Mouse (Mus musculus): ENCODE measurements around the gene Fmo4. TPM values are rescaled to one million over a fixed set of nuclear protein-coding genes. Genes with fewer than 3 reads are reported as not detected.

Gene Fmo4
- not detected in 2 replicates for polyA plus RNA-seq (2011; ENCODE audit: insufficient read depth, insufficient read length, low replicate concordance, missing spikeins)

- Histone ChIP-seq H3K4me1 (ENCODE audit: control insufficient read depth, insufficient read depth, low read length) (no peaks in the 10 kb centered on the region), H3K4me3 (replicated peaks; ENCODE audit: control insufficient read depth, low read depth, low read length) (no peak within 1 kb of the TSS), H3K27ac (ENCODE audit: control insufficient read depth, insufficient read depth, low read depth, low read length, poor library complexity) (no peak within 1 kb of the TSS)
- WGBS, result 50% methylated on average over 8 of the region's 8 CpGs
- TF ChIP-seq CTCF (IDR thresholded peaks at IDR 0.05; ENCODE audit: control insufficient read depth, insufficient read depth, low read length) (no peak), POLR2A (IDR thresholded peaks at IDR 0.05; ENCODE audit: borderline replicate concordance, control insufficient read depth, low read depth, low read length) (no peak)
Measured at GRCm38 (mm10) chr1:162813836-162814156, at the start of gene Fmo4. Gene Fmo4 (minus strand): TSS chr1:162813972.

DNA sequence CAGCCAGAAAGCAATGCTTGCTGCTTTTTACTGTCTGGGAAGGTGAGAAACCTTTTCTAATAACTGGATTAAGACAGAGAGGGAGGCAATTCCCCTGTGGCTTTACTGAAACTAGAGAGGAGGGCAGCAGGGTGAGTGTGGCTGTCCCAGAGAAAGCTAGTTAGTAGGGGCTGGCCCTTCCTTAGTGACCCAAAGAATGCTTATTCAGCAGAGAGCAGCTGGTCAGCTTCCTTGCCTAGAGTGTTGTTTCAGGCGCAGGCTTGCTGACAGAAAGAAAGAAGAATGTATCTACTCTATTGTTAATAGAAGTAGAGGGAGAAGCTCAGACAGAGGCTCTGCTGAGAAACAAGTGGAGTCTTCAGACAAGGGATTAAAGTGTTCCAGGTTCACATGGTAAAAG, 48.6 kb upstream of the Fmo4 start:
- TF ChIP-seq CTCF (IDR thresholded peaks at IDR 0.05; ENCODE audit: control insufficient read depth, insufficient read depth, low read length) (no peak), POLR2A (IDR thresholded peaks at IDR 0.05; ENCODE audit: borderline replicate concordance, control insufficient read depth, low read depth, low read length) (no peak)
- no peaks in the 10 kb centered on the region for H3K4me1 ChIP-seq (ENCODE audit: control insufficient read depth, insufficient read depth, low read length)
- 72% methylated on average over 1 of the region's 1 CpGs for WGBS
- no peak overlapping the region for H3K27ac ChIP-seq (ENCODE audit: control insufficient read depth, insufficient read depth, low read depth, low read length, poor library complexity)
- H3K4me3 ChIP-seq (replicated peaks; ENCODE audit: control insufficient read depth, low read depth, low read length), result no peak overlapping the region

DNA sequence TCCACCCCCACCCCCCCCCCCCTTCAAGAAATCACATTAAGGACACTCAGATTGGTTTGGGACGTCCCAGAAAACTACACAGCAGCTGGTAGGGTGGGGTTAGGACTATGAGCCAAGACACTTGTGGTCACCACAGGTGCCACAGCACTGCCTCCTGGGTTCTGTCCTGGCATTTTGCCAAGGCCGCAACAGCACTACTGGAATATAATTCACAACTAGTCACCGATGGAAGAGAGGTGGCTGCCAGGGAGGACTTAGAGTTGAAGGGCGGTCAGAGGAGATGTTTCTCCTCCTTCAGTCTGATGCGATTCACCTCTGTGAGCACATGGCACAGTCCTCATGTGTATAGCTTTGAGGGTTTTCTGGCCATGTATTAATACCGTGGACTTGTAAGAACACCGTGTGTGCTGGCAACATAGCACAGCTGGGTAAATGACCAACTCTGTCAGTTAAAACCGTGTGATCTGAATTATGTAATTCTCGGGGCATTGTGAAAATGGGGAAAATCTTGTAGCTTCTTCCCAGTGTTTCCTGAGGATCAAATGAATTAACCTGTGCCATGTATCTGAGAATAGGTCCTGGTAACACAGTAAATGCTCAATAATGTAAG, 46.3 kb upstream of the Fmo4 start:
- Histone ChIP-seq H3K4me1 (ENCODE audit: control insufficient read depth, insufficient read depth, low read length) (no peaks in the 10 kb centered on the region), H3K27ac (ENCODE audit: control insufficient read depth, insufficient read depth, low read depth, low read length, poor library complexity) (no peak overlapping the region), H3K4me3 (replicated peaks; ENCODE audit: control insufficient read depth, low read depth, low read length) (no peak overlapping the region)
- 59% methylated on average over 9 of the region's 9 CpGs for WGBS
- no peak for TF ChIP-seq CTCF (IDR thresholded peaks at IDR 0.05; ENCODE audit: control insufficient read depth, insufficient read depth, low read length)
- TF ChIP-seq POLR2A (IDR thresholded peaks at IDR 0.05; ENCODE audit: borderline replicate concordance, control insufficient read depth, low read depth, low read length), result no peak

DNA sequence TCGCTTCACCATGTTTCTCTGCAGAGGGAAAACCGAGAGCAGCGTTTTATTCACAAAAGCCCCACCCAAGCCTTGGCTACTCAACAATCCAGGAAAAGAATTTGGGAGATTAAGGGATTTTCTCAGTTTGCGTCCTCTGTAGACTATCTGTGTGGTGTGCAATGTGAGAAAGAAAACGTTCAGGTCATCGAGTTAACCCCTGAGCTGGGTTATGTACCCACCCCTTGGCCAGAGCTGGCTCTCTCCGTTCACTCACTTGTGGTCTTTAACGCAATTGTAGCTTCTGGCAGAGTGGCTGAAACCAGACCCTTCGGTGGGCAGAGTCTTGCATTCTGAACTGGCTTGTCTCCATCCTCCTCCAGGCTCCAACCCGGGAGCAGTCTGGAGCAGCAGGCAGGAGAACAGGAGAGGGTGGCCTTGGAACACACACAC, 45.8 kb upstream of the Fmo4 start:
- WGBS, result 80% methylated on average over 10 of the region's 10 CpGs
- H3K27ac ChIP-seq (ENCODE audit: control insufficient read depth, insufficient read depth, low read depth, low read length, poor library complexity), result no peak overlapping the region
- TF ChIP-seq CTCF (IDR thresholded peaks at IDR 0.05; ENCODE audit: control insufficient read depth, insufficient read depth, low read length) (no peak), POLR2A (IDR thresholded peaks at IDR 0.05; ENCODE audit: borderline replicate concordance, control insufficient read depth, low read depth, low read length) (no peak)
- no peaks in the 10 kb centered on the region for H3K4me1 ChIP-seq (ENCODE audit: control insufficient read depth, insufficient read depth, low read length)
- H3K4me3 ChIP-seq (replicated peaks; ENCODE audit: control insufficient read depth, low read depth, low read length), result no peak overlapping the region

GRCm38 (mm10) chr1:162858748-162859130, 45.0 kb upstream of the Fmo4 start:
- no peak overlapping the region for H3K27ac ChIP-seq (ENCODE audit: control insufficient read depth, insufficient read depth, low read depth, low read length, poor library complexity)
- 77% methylated on average over 12 of the region's 12 CpGs for WGBS
- H3K4me3 ChIP-seq (replicated peaks; ENCODE audit: control insufficient read depth, low read depth, low read length), result no peak overlapping the region
- H3K4me1 ChIP-seq (ENCODE audit: control insufficient read depth, insufficient read depth, low read length), result no peaks in the 10 kb centered on the region
- no peak for TF ChIP-seq POLR2A (IDR thresholded peaks at IDR 0.05; ENCODE audit: borderline replicate concordance, control insufficient read depth, low read depth, low read length)

GRCm38 (mm10) chr1:162857766-162858747, 44.3 kb upstream of the Fmo4 start:
- H3K27ac ChIP-seq (ENCODE audit: control insufficient read depth, insufficient read depth, low read depth, low read length, poor library complexity), result no peak overlapping the region

DNA sequence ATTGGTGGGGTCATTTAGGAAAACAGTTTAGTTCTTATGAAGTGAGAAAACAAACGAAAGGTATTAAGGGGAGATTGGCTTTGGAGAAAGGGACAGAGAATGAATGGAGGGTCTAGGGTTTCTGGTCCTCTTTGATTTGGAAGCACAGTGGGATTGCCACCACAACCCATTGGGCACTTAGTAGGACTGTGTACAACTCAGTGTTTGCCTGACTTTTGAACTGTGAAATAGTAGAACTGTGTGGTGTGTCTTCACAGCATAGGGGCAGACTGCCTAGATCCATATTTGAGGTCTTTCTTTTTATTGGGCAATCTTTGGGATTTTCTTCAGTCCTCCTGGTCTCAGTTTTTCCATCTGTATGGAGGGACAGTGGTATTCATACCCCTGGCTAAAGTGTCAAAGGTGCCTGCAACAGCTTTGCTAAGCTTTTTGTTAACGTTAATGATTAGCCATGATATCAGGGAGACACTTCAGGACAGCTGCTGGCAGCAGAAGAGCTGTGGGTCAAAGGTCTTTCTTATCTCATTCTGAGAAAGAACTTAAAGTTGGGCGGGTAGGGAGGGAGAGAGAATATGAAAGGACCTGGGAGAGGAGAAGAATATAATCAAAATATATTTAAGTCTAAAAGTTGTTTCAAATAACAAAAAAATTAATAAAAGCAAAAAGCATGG, 40.2 kb upstream of the Fmo4 start:
- no peak overlapping the region for H3K4me3 ChIP-seq (replicated peaks; ENCODE audit: control insufficient read depth, low read depth, low read length)
- TF ChIP-seq POLR2A (IDR thresholded peaks at IDR 0.05; ENCODE audit: borderline replicate concordance, control insufficient read depth, low read depth, low read length) (no peak), CTCF (IDR thresholded peaks at IDR 0.05; ENCODE audit: control insufficient read depth, insufficient read depth, low read length) (no peak)
- no peaks in the 10 kb centered on the region for H3K4me1 ChIP-seq (ENCODE audit: control insufficient read depth, insufficient read depth, low read length)
- H3K27ac ChIP-seq (ENCODE audit: control insufficient read depth, insufficient read depth, low read depth, low read length, poor library complexity), result no peak overlapping the region
- 71% methylated on average over 3 of the region's 3 CpGs for WGBS

More at GRCm38 (mm10) chr1:162857766-162858747, 44.3 kb upstream of the Fmo4 start:
- H3K4me1 ChIP-seq (ENCODE audit: control insufficient read depth, insufficient read depth, low read length), result no peaks in the 10 kb centered on the region
- no peak for TF ChIP-seq CTCF (IDR thresholded peaks at IDR 0.05; ENCODE audit: control insufficient read depth, insufficient read depth, low read length)
- TF ChIP-seq POLR2A (IDR thresholded peaks at IDR 0.05; ENCODE audit: borderline replicate concordance, control insufficient read depth, low read depth, low read length), result no peak
- H3K4me3 ChIP-seq (replicated peaks; ENCODE audit: control insufficient read depth, low read depth, low read length), result no peak overlapping the region
- 76% methylated on average over 18 of the region's 18 CpGs for WGBS

- no peak for TF ChIP-seq CTCF (IDR thresholded peaks at IDR 0.05; ENCODE audit: control insufficient read depth, insufficient read depth, low read length)
- no peak for TF ChIP-seq POLR2A (IDR thresholded peaks at IDR 0.05; ENCODE audit: borderline replicate concordance, control insufficient read depth, low read depth, low read length)
- Histone ChIP-seq H3K27ac (ENCODE audit: control insufficient read depth, insufficient read depth, low read depth, low read length, poor library complexity) (no peak overlapping the region), H3K4me1 (ENCODE audit: control insufficient read depth, insufficient read depth, low read length) (no peaks in the 10 kb centered on the region), H3K4me3 (replicated peaks; ENCODE audit: control insufficient read depth, low read depth, low read length) (no peak overlapping the region)
- 94% methylated on average over 6 of the region's 6 CpGs for WGBS
Measured at GRCm38 (mm10) chr1:162847554-162847953, 33.8 kb upstream of the Fmo4 start.

Data from bone marrow, adult 2 months (tissue).